Mouse (Mus musculus) erythroblast, embryonic 14.5 days (primary cell): ENCODE data around the gene Adh6b. TPM values are rescaled to one million over a fixed set of nuclear protein-coding genes. Genes with fewer than 3 reads are reported as not detected.

Experiments
- H3K27me3 ChIP-seq: 2 replicates; pipeline ENCODE4 v1.6.1; 2012; ENCODE audit warnings: inconsistent platforms; ENCODE audit not compliant: control insufficient read depth
- H3K36me3 ChIP-seq: 2 replicates; pipeline ENCODE4 v1.6.1; 2012; ENCODE audit warnings: mild to moderate bottlenecking, inconsistent platforms; ENCODE audit not compliant: control insufficient read depth
- H3K4me1 ChIP-seq: 2 replicates; pipeline ENCODE4 v1.6.1; 2012; ENCODE audit warnings: inconsistent platforms; ENCODE audit not compliant: control insufficient read depth
- H3K4me3 ChIP-seq: replicated peaks from 2 replicates; pipeline ENCODE3; 2012; ENCODE audit warnings: moderate library complexity, mild to moderate bottlenecking, inconsistent platforms
- H3K9me3 ChIP-seq: 2 replicates; pipeline ENCODE4 v1.6.1; 2012; ENCODE audit warnings: low read length, inconsistent platforms, mixed read lengths; ENCODE audit not compliant: control insufficient read depth
- GATA1 ChIP-seq: IDR thresholded peaks from 2 replicates; pipeline ENCODE4 v1.6.1; 2012; ENCODE audit warnings: low read length, inconsistent platforms, mixed read lengths
- TAL1 ChIP-seq: IDR thresholded peaks from 3 replicates; pipeline ENCODE4 v1.6.1; 2012; ENCODE audit warnings: low read length, inconsistent platforms, mixed read lengths
- polyA plus RNA-seq: library from polyadenylated mRNA; stranded (reverse); fragments of >175 nt; gene quantifications from 2 replicates; pipeline ENCODE4 v1.2.3, GENCODE M21; 2012

Gene Adh6b
- polyA plus RNA-seq: not detected in 2 replicates

DNA sequence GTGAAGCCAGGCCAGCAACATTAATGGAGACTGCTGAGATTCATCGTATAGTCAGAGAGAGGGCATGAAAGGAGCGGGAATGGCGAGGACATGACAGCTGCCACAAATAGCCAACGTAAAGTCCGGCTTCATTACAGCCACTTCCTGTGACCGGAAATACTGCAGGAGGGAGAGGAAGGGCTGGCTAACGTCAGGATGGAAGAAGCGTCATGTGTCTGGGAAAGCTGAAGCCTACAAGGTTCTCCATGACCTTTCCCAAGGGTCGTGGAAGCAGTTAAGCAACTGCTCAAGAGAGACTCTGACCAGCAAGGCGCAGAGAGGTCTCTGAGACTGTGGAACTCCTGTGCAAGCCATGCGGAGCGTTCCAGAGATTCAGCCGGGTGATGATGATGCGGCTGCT, at the start of gene Adh6b:
TSS of gene Adh6b (plus strand) at position 305 of the 400 bp plus-strand sequence.
- no peaks in the 10 kb centered on the region for H3K9me3 ChIP-seq
- no peak for TF ChIP-seq GATA1
- TF ChIP-seq TAL1: no peak
- H3K4me3 ChIP-seq: no peak within 1 kb of the TSS
- no peaks in the 10 kb centered on the region; the same call in 1 of the 2 replicates for H3K4me1 ChIP-seq
- no peaks in the 10 kb centered on the region for H3K27me3 ChIP-seq
- H3K36me3 ChIP-seq: no peaks in the 10 kb centered on the region

DNA sequence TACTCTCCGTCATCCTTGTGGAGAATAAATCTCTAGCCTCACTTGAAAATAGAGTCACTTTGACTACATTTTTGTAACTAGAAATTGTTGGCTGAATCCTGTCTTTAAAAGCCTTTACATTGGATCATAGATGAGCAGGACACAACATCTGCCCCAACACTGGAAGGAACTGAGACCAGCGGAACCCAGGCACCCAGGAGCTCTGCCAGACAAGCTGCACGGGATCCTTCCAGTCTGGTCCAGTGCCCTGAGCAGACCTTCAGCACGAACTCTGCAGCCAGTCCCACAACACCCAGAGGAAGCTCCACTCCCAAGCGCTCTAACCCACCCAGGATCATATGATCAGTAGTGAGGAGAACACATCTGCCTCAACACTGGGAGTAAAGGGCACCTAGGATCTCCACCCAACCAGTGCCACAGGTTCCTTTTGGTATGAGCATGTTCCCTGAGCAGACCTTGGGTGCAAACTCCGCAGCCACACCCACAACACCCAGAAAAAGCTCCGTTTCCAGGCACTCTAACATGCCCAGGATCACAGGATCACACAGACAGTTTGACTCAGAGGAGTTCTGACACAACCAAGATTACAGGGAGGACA, 48.2 kb upstream of the Adh6b start:
- H3K36me3 ChIP-seq: no peaks in the 10 kb centered on the region
- no peak for TF ChIP-seq GATA1
- no peak for TF ChIP-seq TAL1
- peaks cover 13% of the 10 kb centered on the region for H3K9me3 ChIP-seq
- no peaks in the 10 kb centered on the region for H3K27me3 ChIP-seq
- H3K4me1 ChIP-seq: no peaks in the 10 kb centered on the region
- no peak overlapping the region for H3K4me3 ChIP-seq

DNA sequence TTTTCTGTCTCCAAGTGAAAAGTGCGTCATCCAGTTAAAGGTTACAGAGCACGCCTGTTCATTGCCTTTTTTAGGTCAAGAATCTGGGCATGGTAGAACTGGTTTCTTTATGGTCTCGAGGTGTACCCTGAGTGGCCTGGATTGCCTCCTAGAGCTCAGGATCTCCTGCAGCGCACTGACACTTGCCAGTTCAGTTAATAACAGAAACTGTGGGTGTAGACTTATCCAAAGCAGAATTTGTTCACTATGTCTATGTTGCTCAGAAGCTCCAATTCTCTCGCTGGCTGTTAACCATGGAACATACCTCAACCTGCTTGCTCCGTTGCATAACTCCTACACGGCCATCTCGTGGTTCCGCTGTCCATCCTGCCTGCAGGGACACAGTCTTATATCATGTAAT, 41.4 kb upstream of the Adh6b start:
- Histone ChIP-seq H3K36me3 (no peaks in the 10 kb centered on the region), H3K4me1 (no peaks in the 10 kb centered on the region), H3K27me3 (no peaks in the 10 kb centered on the region), H3K9me3 (peaks cover 9% of the 10 kb centered on the region), H3K4me3 (no peak overlapping the region)
- TF ChIP-seq GATA1 (no peak), TAL1 (no peak)

DNA sequence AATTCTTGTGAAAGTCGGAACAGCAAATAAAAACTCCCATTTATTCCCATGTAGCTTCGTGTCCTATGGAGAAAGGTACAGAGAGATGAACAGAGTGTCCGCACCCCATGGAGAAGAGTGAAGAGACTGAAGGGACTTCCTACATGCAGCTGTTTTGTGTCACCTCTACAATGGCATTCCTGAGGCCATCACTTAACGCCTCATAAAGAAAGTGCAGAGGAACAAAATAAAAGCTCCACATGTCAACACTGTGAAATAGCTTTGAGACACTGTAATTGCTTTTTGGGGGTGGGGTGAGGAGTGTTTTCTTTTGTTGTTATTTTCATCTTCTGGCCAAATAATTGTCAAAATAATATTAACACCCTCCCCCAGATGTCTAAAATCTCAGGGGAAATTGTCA, 38.9 kb upstream of the Adh6b start:
- peaks cover 8% of the 10 kb centered on the region for H3K9me3 ChIP-seq
- H3K27me3 ChIP-seq: no peaks in the 10 kb centered on the region
- H3K4me1 ChIP-seq: no peaks in the 10 kb centered on the region
- TF ChIP-seq GATA1 (no peak), TAL1 (no peak)
- no peak overlapping the region for H3K4me3 ChIP-seq
- H3K36me3 ChIP-seq: no peaks in the 10 kb centered on the region

DNA sequence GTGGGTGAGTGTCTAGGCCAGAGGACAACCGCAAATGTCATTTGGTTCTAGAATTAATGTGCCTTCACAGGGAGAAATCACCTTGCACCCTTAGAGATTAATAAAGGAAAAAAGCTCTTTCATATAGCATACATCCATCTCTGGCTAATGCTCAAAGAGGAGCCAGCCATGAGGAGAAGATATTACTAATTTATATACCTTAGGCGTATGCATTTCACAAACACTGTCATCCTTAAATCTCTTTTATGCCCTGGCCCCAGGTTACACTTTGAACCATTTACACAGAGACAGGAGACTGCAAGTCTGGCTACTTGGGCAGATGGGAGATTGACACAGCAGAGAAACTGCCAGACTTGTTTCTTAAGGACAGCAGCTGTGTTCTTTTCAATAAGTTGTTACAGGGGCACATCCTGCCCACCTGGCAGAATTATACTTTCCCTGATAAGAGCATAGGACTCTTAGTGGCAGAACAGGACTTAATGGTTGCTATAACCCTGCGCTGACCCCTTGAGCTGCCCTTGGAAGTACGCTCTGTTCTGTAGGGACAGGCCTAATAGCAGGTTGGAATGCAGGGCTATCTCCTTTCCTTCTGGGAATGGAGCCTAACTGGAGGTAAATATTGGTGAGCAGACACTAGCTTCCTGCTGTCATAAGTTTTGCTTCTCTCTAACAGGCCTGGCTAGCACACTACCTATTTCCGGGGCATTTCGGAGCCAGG, 37.6 kb upstream of the Adh6b start:
- no peaks in the 10 kb centered on the region for H3K36me3 ChIP-seq
- no peak for TF ChIP-seq GATA1
- no peak for TF ChIP-seq TAL1
- no peak overlapping the region for H3K4me3 ChIP-seq
- no peaks in the 10 kb centered on the region for H3K4me1 ChIP-seq
- H3K27me3 ChIP-seq: no peaks in the 10 kb centered on the region
- H3K9me3 ChIP-seq: no peaks in the 10 kb centered on the region

DNA sequence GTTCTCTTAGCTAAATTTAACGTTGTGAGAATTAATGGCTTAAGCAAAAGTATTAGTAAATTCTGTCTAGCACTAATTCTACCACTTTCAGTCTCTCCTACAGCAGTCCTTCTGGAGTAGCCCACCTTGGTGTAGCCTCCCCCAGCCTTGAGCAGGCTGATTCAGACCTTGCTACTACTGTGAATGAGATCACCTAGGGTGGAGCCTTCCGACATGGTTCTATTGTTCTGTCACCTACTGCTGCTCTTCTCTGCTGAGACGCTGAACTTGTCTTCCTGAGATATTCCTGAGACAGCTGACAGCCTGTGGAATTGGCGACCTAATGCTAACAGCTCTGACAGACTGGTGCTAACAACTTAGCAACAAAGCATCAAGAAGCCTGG, 37.1 kb upstream of the Adh6b start:
- TF ChIP-seq TAL1 (no peak), GATA1 (no peak)
- Histone ChIP-seq H3K9me3 (no peaks in the 10 kb centered on the region), H3K4me1 (no peaks in the 10 kb centered on the region), H3K4me3 (no peak overlapping the region), H3K36me3 (no peaks in the 10 kb centered on the region), H3K27me3 (no peaks in the 10 kb centered on the region)

DNA sequence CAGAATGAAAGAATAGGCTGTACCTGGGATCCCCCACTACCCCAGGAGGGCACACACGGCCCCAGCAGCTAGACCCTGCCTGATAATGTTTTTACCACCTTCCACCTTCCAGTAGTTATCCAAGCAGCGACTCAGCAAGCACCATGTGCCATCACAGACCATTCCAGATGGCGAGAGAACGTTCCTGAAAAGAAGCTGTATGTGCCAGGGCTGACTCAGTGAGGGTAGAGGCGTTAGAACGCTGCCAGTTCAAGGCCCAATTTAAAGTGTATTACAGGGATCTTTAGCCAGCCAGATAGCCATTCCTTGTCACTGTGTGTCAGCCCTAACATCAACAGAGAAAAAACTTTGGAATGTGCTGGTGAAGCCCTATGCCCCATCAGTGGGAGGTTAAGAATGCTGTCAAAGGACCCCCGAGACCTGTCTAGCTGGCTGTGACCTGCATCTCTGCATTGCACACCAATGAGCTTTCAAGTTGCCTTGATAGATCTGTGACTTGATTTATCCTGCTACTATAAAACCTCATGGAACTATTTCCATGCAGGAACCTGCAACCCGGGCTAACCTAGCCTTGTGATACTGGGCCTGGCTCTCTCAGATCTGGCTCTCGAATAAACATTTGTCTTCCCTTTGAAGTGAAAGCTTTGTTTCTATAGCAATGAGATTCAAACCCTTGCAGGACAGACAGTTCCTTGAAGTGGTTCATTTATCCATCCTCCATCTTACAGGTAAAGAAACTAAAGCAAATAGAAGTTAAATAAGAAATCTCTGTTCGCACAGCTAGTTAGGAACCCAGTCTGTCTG, 35.9 kb upstream of the Adh6b start:
- H3K4me3 ChIP-seq: no peak overlapping the region
- H3K27me3 ChIP-seq: no peaks in the 10 kb centered on the region
- no peaks in the 10 kb centered on the region for H3K9me3 ChIP-seq
- TF ChIP-seq GATA1 (no peak), TAL1 (no peak)
- H3K4me1 ChIP-seq: no peaks in the 10 kb centered on the region
- H3K36me3 ChIP-seq: no peaks in the 10 kb centered on the region

DNA sequence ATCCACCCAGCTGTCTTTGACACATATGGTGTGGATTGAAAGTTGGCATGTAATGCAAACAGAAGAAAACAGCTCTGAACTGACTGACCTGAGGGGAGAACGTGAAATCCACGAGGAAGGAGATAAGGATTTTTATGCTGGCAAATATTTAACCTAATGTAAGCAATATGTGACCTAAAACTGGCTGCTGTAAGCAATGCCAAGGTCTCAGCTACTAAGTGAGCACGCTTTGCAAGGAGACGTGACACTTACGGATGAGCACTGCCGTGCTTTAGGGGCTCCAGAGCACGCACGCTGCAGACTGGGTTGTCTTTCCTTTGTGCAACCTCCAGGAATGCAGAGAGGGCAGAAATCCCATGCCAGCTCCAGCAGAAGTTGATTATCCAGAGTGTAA, 35.3 kb upstream of the Adh6b start:
- TF ChIP-seq GATA1 (no peak), TAL1 (no peak)
- H3K9me3 ChIP-seq: no peaks in the 10 kb centered on the region

DNA sequence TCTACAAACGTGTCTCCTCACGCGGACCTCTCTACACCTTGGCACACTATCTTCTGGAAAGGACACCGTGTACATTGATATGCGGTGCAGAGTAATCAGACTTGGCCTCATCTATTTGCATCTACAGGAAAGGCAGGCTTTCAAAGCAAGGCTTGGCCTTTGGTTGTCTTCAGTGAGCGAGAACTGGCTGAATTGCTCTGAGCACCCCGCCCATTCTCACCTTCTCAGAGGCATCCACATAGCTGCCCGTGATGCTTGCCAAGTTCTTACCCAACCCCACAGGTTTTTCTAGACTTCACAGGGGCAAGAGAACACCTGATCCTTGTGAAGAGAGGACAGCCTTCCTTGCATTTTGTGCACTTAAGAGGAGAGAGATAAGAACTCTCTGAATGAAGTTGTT, 31.7 kb upstream of the Adh6b start:
- Histone ChIP-seq H3K36me3 (no peaks in the 10 kb centered on the region), H3K4me3 (no peak overlapping the region), H3K4me1 (no peaks in the 10 kb centered on the region), H3K27me3 (no peaks in the 10 kb centered on the region), H3K9me3 (no peaks in the 10 kb centered on the region)
- TF ChIP-seq TAL1: no peak
- no peak for TF ChIP-seq GATA1

More for the DNA sequence above, 35.3 kb upstream of the Adh6b start:
- H3K36me3 ChIP-seq: no peaks in the 10 kb centered on the region
- H3K27me3 ChIP-seq: no peaks in the 10 kb centered on the region
- no peaks in the 10 kb centered on the region for H3K4me1 ChIP-seq
- H3K4me3 ChIP-seq: no peak overlapping the region
